Mouse (Mus musculus) thymus, adult 2 months (tissue): Measurements from ENCODE around the gene St3gal6. TPM values are rescaled to one million over a fixed set of nuclear protein-coding genes. Genes with fewer than 3 reads are reported as not detected.
A peak's percentile ranks its signal among the peaks of the same experiment; 100 is the strongest.

Experiments
- DNase-seq: peaks from one replicate; pipeline ENCODE4 v3.0.0; 2021
- H3K27ac ChIP-seq: fragments of 200-500 bp; 2 replicates; pipeline ENCODE4 v1.5.1; 2012; ENCODE audit warnings: low read length, control low read depth; ENCODE audit not compliant: control insufficient read depth, insufficient read depth
- H3K27me3 ChIP-seq: fragments of 200-500 bp; 2 replicates; pipeline ENCODE4 v1.6.1; 2012; ENCODE audit warnings: mild to moderate bottlenecking, low read length, moderate library complexity, mixed read lengths; ENCODE audit not compliant: control insufficient read depth, insufficient read depth
- H3K36me3 ChIP-seq: fragments of 200-500 bp; 2 replicates; pipeline ENCODE4 v1.6.1; 2012; ENCODE audit warnings: mild to moderate bottlenecking, low read length, moderate library complexity; ENCODE audit not compliant: control insufficient read depth, insufficient read depth
- H3K4me1 ChIP-seq: fragments of 200-500 bp; replicated peaks from 2 replicates; pipeline ENCODE4 v1.6.1; 2012; ENCODE audit warnings: low read length; ENCODE audit not compliant: control insufficient read depth, insufficient read depth
- H3K4me3 ChIP-seq: fragments of 200-500 bp; 2 replicates; pipeline ENCODE4 v1.5.1; 2012; ENCODE audit warnings: mild to moderate bottlenecking, low read length, control low read depth, moderate library complexity; ENCODE audit not compliant: control insufficient read depth, insufficient read depth
- CTCF ChIP-seq: fragments of 200-500 bp; IDR thresholded peaks from 2 replicates; pipeline ENCODE4 v1.5.1; 2012; ENCODE audit warnings: mild to moderate bottlenecking, control low read depth, low read length, moderate library complexity, borderline replicate concordance; ENCODE audit not compliant: control insufficient read depth, poor library complexity, insufficient read depth; ENCODE audit errors: extremely low read depth
- POLR2A ChIP-seq: fragments of 200-500 bp; IDR thresholded peaks from 2 replicates; pipeline ENCODE4 v1.6.1; 2012; ENCODE audit warnings: mild to moderate bottlenecking, low read length, control low read depth, moderate library complexity; ENCODE audit not compliant: control insufficient read depth, poor library complexity, insufficient read depth; ENCODE audit errors: extremely low read depth
- WGBS: fragments of 180-500 bp; shearing (Covaris S2); methylation state at CpG from one replicate; pipeline ENCODE4 v1.1.7; 2018; 5-methylcytosine and 5-hydroxymethylcytosine counted together
- polyA plus RNA-seq: library from polyadenylated mRNA; depleted of rRNA; stranded (reverse); fragments of >200 nt; gene quantifications from 2 replicates; pipeline ENCODE4 v1.2.3, GENCODE M21; 2012

Gene St3gal6
- polyA plus RNA-seq, 1 experiment, result 21.8 TPM

GRCm38 (mm10) chr16:58482296-58482695, 41.7 kb downstream of the St3gal6 start:
- 85% methylated on average over 3 of the region's 3 CpGs for WGBS
- no peaks in the 10 kb centered on the region for H3K36me3 ChIP-seq
- H3K4me1 ChIP-seq, result peaks cover 23% of the 10 kb centered on the region
- TF ChIP-seq CTCF, result no peak
- no peak for TF ChIP-seq POLR2A
- no peak for DNase-seq
- H3K27me3 ChIP-seq, result no peaks in the 10 kb centered on the region
- no peak overlapping the region for H3K4me3 ChIP-seq
- H3K27ac ChIP-seq, result no peak overlapping the region

- no peak for DNase-seq
- Histone ChIP-seq H3K27me3 (no peaks in the 10 kb centered on the region), H3K36me3 (no peaks in the 10 kb centered on the region), H3K27ac (peak overlapping the region; percentile 83), H3K4me1 (peaks cover 23% of the 10 kb centered on the region), H3K4me3 (no peak overlapping the region)
- 58% methylated on average over 5 of the region's 5 CpGs for WGBS
- TF ChIP-seq POLR2A (no peak), CTCF (no peak)
Measured at GRCm38 (mm10) chr16:58481906-58482270, 42.2 kb downstream of the St3gal6 start.

GRCm38 (mm10) chr16:58481219-58481905, 42.7 kb downstream of the St3gal6 start:
- 26% methylated on average over 9 of the region's 9 CpGs for WGBS
- peak overlapping the region; percentile 95 for H3K27ac ChIP-seq
- H3K27me3 ChIP-seq, result no peaks in the 10 kb centered on the region
- no peak for TF ChIP-seq POLR2A
- no peak for TF ChIP-seq CTCF
- no peak for DNase-seq
- no peaks in the 10 kb centered on the region for H3K36me3 ChIP-seq
- H3K4me1 ChIP-seq, result peaks cover 25% of the 10 kb centered on the region
- H3K4me3 ChIP-seq, result no peak overlapping the region

- DNase-seq, result no peak
- Histone ChIP-seq H3K36me3 (no peaks in the 10 kb centered on the region), H3K27me3 (no peaks in the 10 kb centered on the region), H3K4me1 (peaks cover 27% of the 10 kb centered on the region), H3K4me3 (no peak overlapping the region), H3K27ac (no peak overlapping the region)
- TF ChIP-seq POLR2A, result no peak
- TF ChIP-seq CTCF, result no peak
- whole genome bisulfite sequencing, result 26% methylated on average over 4 of the region's 4 CpGs
Measured at GRCm38 (mm10) chr16:58479898-58480448, 44.1 kb downstream of the St3gal6 start.

- no peaks in the 10 kb centered on the region for H3K36me3 ChIP-seq
- WGBS, result 69% methylated on average over 2 of the region's 2 CpGs
- H3K27ac ChIP-seq, result 0 out of 2 replicates have a peak overlapping the region, but pooled peaks have one; percentile 31
- H3K27me3 ChIP-seq, result no peaks in the 10 kb centered on the region
- no peak overlapping the region for H3K4me3 ChIP-seq
- DNase-seq, result no peak
- peaks cover 15% of the 10 kb centered on the region for H3K4me1 ChIP-seq
- TF ChIP-seq POLR2A (no peak), CTCF (no peak)
Measured at GRCm38 (mm10) chr16:58476363-58476762, 47.7 kb downstream of the St3gal6 start.

GRCm38 (mm10) chr16:58475544-58476154, 48.4 kb downstream of the St3gal6 start:
- no peak for TF ChIP-seq CTCF
- no peak for TF ChIP-seq POLR2A
- no peak for DNase-seq
- no peak overlapping the region for H3K27ac ChIP-seq
- no peaks in the 10 kb centered on the region for H3K36me3 ChIP-seq
- no peak overlapping the region for H3K4me3 ChIP-seq
- 91% methylated on average over 3 of the region's 3 CpGs for WGBS
- H3K27me3 ChIP-seq, result no peaks in the 10 kb centered on the region
- peaks cover 10% of the 10 kb centered on the region for H3K4me1 ChIP-seq

GRCm38 (mm10) chr16:58474875-58475274, 49.2 kb downstream of the St3gal6 start:
- Histone ChIP-seq H3K4me1 (peaks cover 9% of the 10 kb centered on the region), H3K27ac (no peak overlapping the region), H3K36me3 (no peaks in the 10 kb centered on the region), H3K27me3 (no peaks in the 10 kb centered on the region), H3K4me3 (no peak overlapping the region)
- TF ChIP-seq POLR2A (no peak), CTCF (no peak)
- DNase-seq, result no peak
- WGBS, result 56% methylated on average over 3 of the region's 3 CpGs
